Mouse (Mus musculus): ENCODE measurements around the gene Zfand4. TPM values are rescaled to one million over a fixed set of nuclear protein-coding genes. Genes with fewer than 3 reads are reported as not detected.

Gene Zfand4
- polyA plus RNA-seq, 1 experiment from 2014 or later, result 10.4 TPM

- H3K9ac ChIP-seq, result no peak overlapping the region
- no peaks in the 10 kb centered on the region for H3K4me1 ChIP-seq
- H3K9me3 ChIP-seq (replicated peaks), result no peaks in the 10 kb centered on the region
- no peak overlapping the region for H3K4me2 ChIP-seq
- ATAC-seq, result no peak
- no peak overlapping the region for H3K27ac ChIP-seq
- H3K36me3 ChIP-seq (ENCODE audit: poor library complexity, severe bottlenecking), result no peaks in the 10 kb centered on the region
- WGBS, result 61% methylated on average over 4 of the region's 4 CpGs
- no peaks in the 10 kb centered on the region for H3K27me3 ChIP-seq
- no peak overlapping the region for H3K4me3 ChIP-seq
Measured at GRCm38 (mm10) chr6:116356948-116357325, 92.9 kb downstream of the Zfand4 start.

- Histone ChIP-seq H3K9me3 (replicated peaks) (no peaks in the 10 kb centered on the region), H3K27me3 (no peaks in the 10 kb centered on the region), H3K36me3 (ENCODE audit: poor library complexity, severe bottlenecking) (no peaks in the 10 kb centered on the region), H3K27ac (no peak overlapping the region), H3K4me3 (no peak overlapping the region), H3K4me1 (no peaks in the 10 kb centered on the region), H3K9ac (no peak overlapping the region), H3K4me2 (no peak overlapping the region)
- WGBS, result 72% methylated on average over 8 of the region's 8 CpGs
- ATAC-seq, result no peak
Measured at GRCm38 (mm10) chr6:116358056-116358455, 94.0 kb downstream of the Zfand4 start.

- Histone ChIP-seq H3K4me1 (no peaks in the 10 kb centered on the region), H3K36me3 (ENCODE audit: poor library complexity, severe bottlenecking) (no peaks in the 10 kb centered on the region), H3K4me3 (no peak overlapping the region), H3K27me3 (no peaks in the 10 kb centered on the region), H3K9ac (no peak overlapping the region), H3K27ac (no peak overlapping the region), H3K4me2 (no peak overlapping the region), H3K9me3 (replicated peaks) (no peaks in the 10 kb centered on the region)
- ATAC-seq, result no peak
- 86% methylated on average over 3 of the region's 3 CpGs for WGBS
Measured at GRCm38 (mm10) chr6:116359256-116359655, 95.2 kb downstream of the Zfand4 start.

GRCm38 (mm10) chr6:116361463-116361862, 97.4 kb downstream of the Zfand4 start:
- H3K27ac ChIP-seq, result no peak overlapping the region
- no peak overlapping the region for H3K9ac ChIP-seq
- ATAC-seq, result no peak
- no peaks in the 10 kb centered on the region for H3K27me3 ChIP-seq
- 90% methylated on average over 3 of the region's 3 CpGs for WGBS
- no peaks in the 10 kb centered on the region for H3K9me3 ChIP-seq (replicated peaks)
- no peak overlapping the region for H3K4me3 ChIP-seq
- H3K4me1 ChIP-seq, result no peaks in the 10 kb centered on the region
- H3K36me3 ChIP-seq (ENCODE audit: poor library complexity, severe bottlenecking), result no peaks in the 10 kb centered on the region
- H3K4me2 ChIP-seq, result no peak overlapping the region

- Histone ChIP-seq H3K9me3 (replicated peaks) (no peaks in the 10 kb centered on the region), H3K4me3 (no peak overlapping the region), H3K36me3 (ENCODE audit: poor library complexity, severe bottlenecking) (no peaks in the 10 kb centered on the region), H3K27me3 (no peaks in the 10 kb centered on the region), H3K4me2 (no peak overlapping the region), H3K4me1 (no peaks in the 10 kb centered on the region), H3K9ac (no peak overlapping the region), H3K27ac (no peak overlapping the region)
- no peak for ATAC-seq
- WGBS, result 93% methylated on average over 4 of the region's 4 CpGs
Measured at GRCm38 (mm10) chr6:116361993-116362392, 98.0 kb downstream of the Zfand4 start.

- Histone ChIP-seq H3K27me3 (no peaks in the 10 kb centered on the region), H3K9ac (no peak overlapping the region), H3K36me3 (ENCODE audit: poor library complexity, severe bottlenecking) (no peaks in the 10 kb centered on the region), H3K4me3 (no peak overlapping the region), H3K9me3 (replicated peaks) (no peaks in the 10 kb centered on the region), H3K27ac (no peak overlapping the region), H3K4me1 (no peaks in the 10 kb centered on the region), H3K4me2 (no peak overlapping the region)
- WGBS, result 87% methylated on average over 11 of the region's 11 CpGs
- no peak for ATAC-seq
Measured at GRCm38 (mm10) chr6:116367971-116368370, 103.9 kb downstream of the Zfand4 start.

- H3K9ac ChIP-seq, result no peak overlapping the region
- ATAC-seq, result no peak
- no peaks in the 10 kb centered on the region for H3K9me3 ChIP-seq (replicated peaks)
- no peaks in the 10 kb centered on the region; the same call in 1 of the 2 replicates for H3K4me1 ChIP-seq
- no peak overlapping the region for H3K27ac ChIP-seq
- H3K27me3 ChIP-seq, result no peaks in the 10 kb centered on the region
- H3K4me2 ChIP-seq, result no peak overlapping the region
- WGBS, result 87% methylated on average over 1 of the region's 1 CpGs
- H3K36me3 ChIP-seq (ENCODE audit: poor library complexity, severe bottlenecking), result no peaks in the 10 kb centered on the region
- no peak overlapping the region for H3K4me3 ChIP-seq
Measured at GRCm38 (mm10) chr6:116369811-116370210, 105.8 kb downstream of the Zfand4 start.

- 89% methylated on average over 6 of the region's 6 CpGs for WGBS
- no peak for ATAC-seq
Measured at GRCm38 (mm10) chr6:116370216-116370976, 106.4 kb downstream of the Zfand4 start.

GRCm38 (mm10) chr6:116371500-116371899, 107.5 kb downstream of the Zfand4 start:
- no peak for ATAC-seq
- no peak overlapping the region for H3K9ac ChIP-seq
- no peak overlapping the region for H3K4me3 ChIP-seq
- H3K36me3 ChIP-seq (ENCODE audit: poor library complexity, severe bottlenecking), result no peaks in the 10 kb centered on the region
- no peak overlapping the region for H3K4me2 ChIP-seq
- no peaks in the 10 kb centered on the region; the same call in 1 of the 2 replicates for H3K4me1 ChIP-seq
- H3K27me3 ChIP-seq, result no peaks in the 10 kb centered on the region
- H3K9me3 ChIP-seq (replicated peaks), result no peaks in the 10 kb centered on the region
- 88% methylated on average over 3 of the region's 3 CpGs for WGBS
- no peak overlapping the region for H3K27ac ChIP-seq

More at GRCm38 (mm10) chr6:116370216-116370976, 106.4 kb downstream of the Zfand4 start:
- no peak overlapping the region for H3K9ac ChIP-seq
- H3K4me3 ChIP-seq, result no peak overlapping the region
- H3K9me3 ChIP-seq (replicated peaks), result no peaks in the 10 kb centered on the region
- H3K27ac ChIP-seq, result no peak overlapping the region
- no peak overlapping the region for H3K4me2 ChIP-seq
- no peaks in the 10 kb centered on the region for H3K36me3 ChIP-seq (ENCODE audit: poor library complexity, severe bottlenecking)
- H3K4me1 ChIP-seq, result no peaks in the 10 kb centered on the region; the same call in 1 of the 2 replicates
- H3K27me3 ChIP-seq, result no peaks in the 10 kb centered on the region

GRCm38 (mm10) chr6:116374136-116374535, 110.1 kb downstream of the Zfand4 start:
- WGBS, result 98% methylated on average over 1 of the region's 1 CpGs
- H3K4me2 ChIP-seq, result no peak overlapping the region
- no peak overlapping the region for H3K4me3 ChIP-seq
- no peak overlapping the region for H3K9ac ChIP-seq
- H3K9me3 ChIP-seq (replicated peaks), result no peaks in the 10 kb centered on the region
- no peaks in the 10 kb centered on the region; the same call in 1 of the 2 replicates for H3K4me1 ChIP-seq
- H3K36me3 ChIP-seq (ENCODE audit: poor library complexity, severe bottlenecking), result no peaks in the 10 kb centered on the region
- no peaks in the 10 kb centered on the region for H3K27me3 ChIP-seq
- ATAC-seq, result no peak
- no peak overlapping the region for H3K27ac ChIP-seq

- no peak for ATAC-seq
- no peak overlapping the region for H3K4me2 ChIP-seq
Measured at GRCm38 (mm10) chr6:116374618-116375017, 110.6 kb downstream of the Zfand4 start.

GRCm38 (mm10) chr6:116378892-116379291, 114.9 kb downstream of the Zfand4 start:
- no peak overlapping the region for H3K4me2 ChIP-seq
- no peak overlapping the region for H3K9ac ChIP-seq
- H3K27ac ChIP-seq, result no peak overlapping the region
- H3K9me3 ChIP-seq (replicated peaks), result no peaks in the 10 kb centered on the region
- H3K4me1 ChIP-seq, result peaks cover 10% of the 10 kb centered on the region
- 93% methylated on average over 7 of the region's 7 CpGs for WGBS
- no peaks in the 10 kb centered on the region for H3K27me3 ChIP-seq
- no peaks in the 10 kb centered on the region for H3K36me3 ChIP-seq (ENCODE audit: poor library complexity, severe bottlenecking)
- ATAC-seq, result no peak
- no peak overlapping the region for H3K4me3 ChIP-seq

More at GRCm38 (mm10) chr6:116374618-116375017, 110.6 kb downstream of the Zfand4 start:
- Histone ChIP-seq H3K9me3 (replicated peaks) (no peaks in the 10 kb centered on the region), H3K9ac (no peak overlapping the region), H3K36me3 (ENCODE audit: poor library complexity, severe bottlenecking) (no peaks in the 10 kb centered on the region), H3K4me1 (no peaks in the 10 kb centered on the region; the same call in 1 of the 2 replicates), H3K4me3 (no peak overlapping the region), H3K27me3 (no peaks in the 10 kb centered on the region), H3K27ac (no peak overlapping the region)
